10 mouse cellular contexts compared by ENCODE assay signal in the genomic region with DNA sequence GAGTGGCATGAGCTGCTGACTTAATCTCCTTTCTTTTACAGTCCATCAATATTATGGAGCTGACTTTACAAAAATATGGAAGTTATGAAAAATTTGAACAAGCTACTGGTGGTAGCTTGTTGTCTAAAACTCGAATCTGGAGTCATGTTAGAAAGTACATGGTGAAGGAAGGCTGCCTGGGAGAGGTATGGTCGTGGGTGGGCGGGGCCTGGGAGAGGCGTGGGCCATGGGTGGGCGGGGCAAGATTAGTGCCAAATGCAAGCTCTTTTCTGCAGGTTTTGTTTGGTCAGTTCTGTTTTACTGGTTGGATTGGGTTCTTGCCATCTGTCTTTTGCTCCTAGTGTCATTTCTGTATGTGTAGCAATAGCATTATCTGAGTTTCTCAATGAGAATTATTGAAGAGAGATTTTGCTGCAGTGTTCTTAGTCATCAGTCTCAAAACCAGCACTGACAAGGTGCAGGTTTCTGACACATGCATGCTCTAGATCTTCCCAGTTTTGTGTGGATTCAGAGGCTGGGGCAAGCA. TPM values are rescaled to one million over a fixed set of nuclear protein-coding genes. Genes with fewer than 3 reads are reported as not detected.
DNase-seq lines count a peak whose midpoint lies in the region; ATAC-seq lines count a peak whose summit lies in the region.
"Had no signal": no experiment of that assay in that cellular context is flagged by ENCODE, and none has a peak within 500 bp of the region (broad histone marks: within the 10 kb centered on the region; RNA-seq: fewer than 3 reads in every experiment).

No protein-coding gene starts in this region.

- H3K4me3 ChIP-seq in lung, embryonic 16.5 days (ENCODE audit: low read length), result no peak overlapping the region
- H3K4me3 ChIP-seq in limb, embryonic 15.5 days, result no peak overlapping the region

- no peaks in the 10 kb centered on the region for H3K27me3 ChIP-seq in lung, embryonic 16.5 days (ENCODE audit: control insufficient read depth, insufficient read depth, low read depth, low read length)
- no peaks in the 10 kb centered on the region for H3K27me3 ChIP-seq in limb, embryonic 15.5 days

- H3K36me3 ChIP-seq in lung, embryonic 16.5 days (ENCODE audit: control insufficient read depth, insufficient read depth, low read length), result no peaks in the 10 kb centered on the region
- no peaks in the 10 kb centered on the region for H3K36me3 ChIP-seq in limb, embryonic 15.5 days

- H3K4me2 ChIP-seq in lung, embryonic 16.5 days (ENCODE audit: low read depth, low read length), result peak overlapping the region; percentile 39
- H3K4me2 ChIP-seq in limb, embryonic 15.5 days, result 0 out of 2 replicates have a peak overlapping the region, but pooled peaks have one; percentile 31

- 23% methylated on average over 5 of the region's 5 CpGs for WGBS in lung, embryonic 16.5 days
- 21% methylated on average over 5 of the region's 5 CpGs for WGBS in limb, embryonic 15.5 days

- peaks cover 13% of the 10 kb centered on the region for H3K4me1 ChIP-seq in lung, embryonic 16.5 days (replicated peaks; ENCODE audit: control insufficient read depth, insufficient read depth, low read length)
- peaks cover 20% of the 10 kb centered on the region for H3K4me1 ChIP-seq in limb, embryonic 15.5 days

- no peak for ATAC-seq in CD4-positive, CD25-positive, alpha-beta regulatory T cell, adult 4 months
- peak; percentile 47; the same call in 1 of the 2 replicates for ATAC-seq in lung, embryonic 16.5 days (ENCODE audit: low read depth)
- ATAC-seq in limb, embryonic 15.5 days (ENCODE audit: insufficient number of reproducible peaks, low FRiP score, low TSS enrichment, low read depth), result no peak

- DNase-seq in CD4-positive, CD25-positive, alpha-beta regulatory T cell, adult 2 months (ENCODE audit: low read depth, low spot score), result peak; percentile 52
- DNase-seq in lung, postnatal 25 days (ENCODE audit: low spot score), result no peak
- peak; percentile 67 for DNase-seq in thymus, postnatal 4 days
- no peak for DNase-seq in cerebellum, adult 18-20 months
- no peak for DNase-seq in right cerebral cortex, postnatal 14 days
- DNase-seq: gastrocnemius, postnatal 10 days had no signal

- H3K9me3 ChIP-seq in lung, embryonic 16.5 days (ENCODE audit: control insufficient read depth, low read length), result no peaks in the 10 kb centered on the region
- H3K9me3 ChIP-seq in limb, embryonic 15.5 days, result no peaks in the 10 kb centered on the region

- H3K9ac ChIP-seq in lung, embryonic 16.5 days (ENCODE audit: low read length), result no peak overlapping the region
- no peak overlapping the region for H3K9ac ChIP-seq in limb, embryonic 15.5 days

- peak overlapping the region; percentile 19 for H3K27ac ChIP-seq in lung, embryonic 16.5 days (ENCODE audit: low read length)
- H3K27ac ChIP-seq in limb, embryonic 15.5 days, result no peak overlapping the region

RNA-seq across cellular contexts. Expression of gene 9530077C05Rik, which starts 19.1 kb away (rescaled TPM):
- polyA plus RNA-seq in CD4-positive, CD25-positive, alpha-beta regulatory T cell, adult 4 months (2017; shearing (Covaris generic)), result 1 to 10 TPM; 1.1 to 1.2 TPM
- 4.9 and 7.5 TPM in 2 replicates for polyA plus RNA-seq in lung, embryonic 16.5 days (2015; fragmentation: Nextera tagmentation; extraction: Ambion mirVana)
- polyA plus RNA-seq in limb, embryonic 15.5 days (2015; fragmentation: Nextera tagmentation; extraction: Ambion mirVana), result 5.6 TPM in 2 replicates

RNA-seq across cellular contexts. Expression of gene Gm17545, which starts 23.7 kb away (rescaled TPM):
- polyA plus RNA-seq in CD4-positive, CD25-positive, alpha-beta regulatory T cell, adult 4 months (2017; shearing (Covaris generic)), result not detected
- polyA plus RNA-seq in lung, embryonic 16.5 days (2015; fragmentation: Nextera tagmentation; extraction: Ambion mirVana), result not detected in 2 replicates
- polyA plus RNA-seq in limb, embryonic 15.5 days (2015; fragmentation: Nextera tagmentation; extraction: Ambion mirVana), result not detected in 2 replicates
- polyA plus RNA-seq: testis, adult 2 months had no signal

RNA-seq across cellular contexts. Expression of gene Rp9, which starts 39.2 kb away (rescaled TPM):
- 10 to 100 TPM; 18.7 to 25.3 TPM for polyA plus RNA-seq in CD4-positive, CD25-positive, alpha-beta regulatory T cell, adult 4 months (2017; shearing (Covaris generic))
- 60.9 and 64.5 TPM in 2 replicates for polyA plus RNA-seq in lung, embryonic 16.5 days (2015; fragmentation: Nextera tagmentation; extraction: Ambion mirVana)
- polyA plus RNA-seq in limb, embryonic 15.5 days (2015; fragmentation: Nextera tagmentation; extraction: Ambion mirVana), result 50.2 and 63.0 TPM in 2 replicates

RNA-seq across cellular contexts. Expression of gene Anln, which starts 41.4 kb away (rescaled TPM):
- polyA plus RNA-seq in CD4-positive, CD25-positive, alpha-beta regulatory T cell, adult 4 months (2017; shearing (Covaris generic)), result 1 to 10 TPM; 2.8 to 4.3 TPM
- polyA plus RNA-seq in lung, embryonic 16.5 days (2015; fragmentation: Nextera tagmentation; extraction: Ambion mirVana), result 57.9 and 62.8 TPM in 2 replicates
- polyA plus RNA-seq in limb, embryonic 15.5 days (2015; fragmentation: Nextera tagmentation; extraction: Ambion mirVana), result 35.4 and 38.1 TPM in 2 replicates

RNA-seq across cellular contexts. Expression of gene Bbs9, which starts 45.1 kb away (rescaled TPM):
- polyA plus RNA-seq in CD4-positive, CD25-positive, alpha-beta regulatory T cell, adult 4 months (2017; shearing (Covaris generic)), result 10 to 100 TPM; 16.7 to 17.4 TPM
- 16.0 TPM in 2 replicates for polyA plus RNA-seq in lung, embryonic 16.5 days (2015; fragmentation: Nextera tagmentation; extraction: Ambion mirVana)
- polyA plus RNA-seq in limb, embryonic 15.5 days (2015; fragmentation: Nextera tagmentation; extraction: Ambion mirVana), result 13.0 TPM in 2 replicates

Comparison
In these comparisons a context has a peak if more than half of its experiments do, and no peak if none do; other contexts are left out.
1. DNase-seq: peak in CD4-positive, CD25-positive, alpha-beta regulatory T cell, adult 2 months (single experiment) and thymus, postnatal 4 days (single experiment); none in lung, postnatal 25 days (single experiment), cerebellum, adult 18-20 months (0 of 2) and right cerebral cortex, postnatal 14 days (single experiment).